ENCODE assay signal across 19 mouse cellular contexts in genomic region chr4:58995251-58995693, GRCm38 (mm10). TPM values are rescaled to one million over a fixed set of nuclear protein-coding genes. Genes with fewer than 3 reads are reported as not detected.
A peak's percentile ranks its signal among the peaks of the same experiment; 100 is the strongest.
DNase-seq lines count a peak whose midpoint lies in the region; ATAC-seq and TF ChIP-seq lines count a peak whose summit lies in the region.
"Had no signal": no experiment of that assay in that cellular context is flagged by ENCODE, and none has a peak within 500 bp of the region (broad histone marks: within the 10 kb centered on the region; RNA-seq: fewer than 3 reads in every experiment).

No protein-coding gene starts in this region.

- no peak for TF ChIP-seq POLR2A in testis, adult 2 months (IDR thresholded peaks at IDR 0.05; ENCODE audit: control insufficient read depth, low read depth, low read length)
- TF ChIP-seq POLR2A in cerebellum, adult 2 months (IDR thresholded peaks at IDR 0.05; ENCODE audit: borderline replicate concordance, insufficient read depth, low read length): no peak

- H3K4me3 ChIP-seq in kidney, embryonic 16.5 days (ENCODE audit: low read length): no peak overlapping the region
- H3K4me3 ChIP-seq in testis, adult 2 months (ENCODE audit: control insufficient read depth, low read depth, low read length): 0 out of 2 replicates have a peak overlapping the region, but pooled peaks have one; percentile 3
- no peak overlapping the region for H3K4me3 ChIP-seq in cerebellum, adult 2 months (replicated peaks; ENCODE audit: insufficient read depth, low read depth, low read length)
- H3K4me3 ChIP-seq: embryonic facial prominence, embryonic 15.5 days; forebrain, embryonic 12.5 days; heart, adult 2 months; hindbrain, embryonic 13.5 days; liver, embryonic 13.5 days had no signal

- H3K9ac ChIP-seq in kidney, embryonic 16.5 days (replicated peaks; ENCODE audit: low read length): no peak overlapping the region
- H3K9ac ChIP-seq: embryonic facial prominence, embryonic 15.5 days; forebrain, embryonic 12.5 days; hindbrain, embryonic 13.5 days; liver, embryonic 13.5 days had no signal

- H3K36me3 ChIP-seq in kidney, embryonic 16.5 days (ENCODE audit: insufficient read depth, low read length): no peaks in the 10 kb centered on the region
- no peaks in the 10 kb centered on the region for H3K36me3 ChIP-seq in testis, adult 2 months (ENCODE audit: control insufficient read depth, insufficient read depth, low read length)
- H3K36me3 ChIP-seq: embryonic facial prominence, embryonic 15.5 days; forebrain, embryonic 12.5 days; hindbrain, embryonic 13.5 days; liver, embryonic 13.5 days had no signal

- ATAC-seq in kidney, embryonic 16.5 days (ENCODE audit: low FRiP score, low TSS enrichment): peak; percentile 85
- ATAC-seq in erythroid progenitor cell, adult 5-6 weeks (replicated peaks; ENCODE audit: low FRiP score, poor library complexity, severe bottlenecking): no peak
- ATAC-seq: midbrain, embryonic 16.5 days had no signal

- H3K27ac ChIP-seq in kidney, embryonic 16.5 days (ENCODE audit: low read length): no peak overlapping the region
- H3K27ac ChIP-seq in testis, adult 2 months (ENCODE audit: control insufficient read depth, insufficient read depth, low read depth, low read length): peak overlapping the region; percentile 44; the same call in 1 of the 2 replicates
- H3K27ac ChIP-seq in cerebellum, adult 2 months (ENCODE audit: insufficient read depth, low read length): no peak overlapping the region
- H3K27ac ChIP-seq: embryonic facial prominence, embryonic 15.5 days; forebrain, embryonic 12.5 days; heart, adult 2 months; hindbrain, embryonic 13.5 days; liver, embryonic 13.5 days had no signal

- H3K9me3 ChIP-seq in kidney, embryonic 16.5 days (ENCODE audit: low read length): no peaks in the 10 kb centered on the region
- H3K9me3 ChIP-seq: embryonic facial prominence, embryonic 15.5 days; forebrain, embryonic 12.5 days; hindbrain, embryonic 13.5 days; liver, embryonic 13.5 days had no signal

- DNase-seq in kidney, adult 11 months: no peak
- DNase-seq in ES-CJ7 (ENCODE audit: low read depth, low spot score): peak; percentile 44
- DNase-seq in adrenal gland, postnatal 25 days: peak; percentile 26
- DNase-seq in cerebellum, adult 2 months: no peak
- DNase-seq: cerebellum, postnatal 14 days; embryo, embryonic 11 days; gastrocnemius, postnatal 10 days; heart, adult 2 months; liver, embryonic 13.5 days; spleen, adult 18-20 months had no signal

- H3K4me1 ChIP-seq in kidney, embryonic 16.5 days (ENCODE audit: insufficient read depth, low read length): 0 out of 2 replicates have a peak, but pooled peaks cover 8% of the 10 kb centered on the region
- peaks cover 10% of the 10 kb centered on the region for H3K4me1 ChIP-seq in testis, adult 2 months (ENCODE audit: control insufficient read depth, insufficient read depth, low read length)
- no peaks in the 10 kb centered on the region for H3K4me1 ChIP-seq in cerebellum, adult 2 months (ENCODE audit: control insufficient read depth, insufficient read depth, low read length)
- H3K4me1 ChIP-seq: embryonic facial prominence, embryonic 15.5 days; forebrain, embryonic 12.5 days; hindbrain, embryonic 13.5 days had no signal

- 33% methylated on average over 8 of the region's 8 CpGs for WGBS in kidney, embryonic 16.5 days
- 78% methylated on average over 8 of the region's 8 CpGs for WGBS in cerebellum, adult 2 months

- H3K27me3 ChIP-seq in kidney, embryonic 16.5 days (ENCODE audit: insufficient read depth, low read length): no peaks in the 10 kb centered on the region
- H3K27me3 ChIP-seq in testis, adult 2 months (ENCODE audit: control insufficient read depth, insufficient read depth, low read length): no peaks in the 10 kb centered on the region
- H3K27me3 ChIP-seq in cerebellum, adult 2 months (ENCODE audit: control insufficient read depth, insufficient read depth, low read length): no peaks in the 10 kb centered on the region
- H3K27me3 ChIP-seq: embryonic facial prominence, embryonic 15.5 days; forebrain, embryonic 12.5 days; liver, embryonic 13.5 days had no signal

- H3K4me2 ChIP-seq in kidney, embryonic 16.5 days (replicated peaks; ENCODE audit: low read depth, low read length): 0 out of 2 replicates have a peak overlapping the region, but pooled peaks have one; percentile 14
- H3K4me2 ChIP-seq: embryonic facial prominence, embryonic 15.5 days; forebrain, embryonic 12.5 days; hindbrain, embryonic 13.5 days; liver, embryonic 13.5 days had no signal

- TF ChIP-seq CTCF in testis, adult 2 months (IDR thresholded peaks at IDR 0.05; ENCODE audit: control insufficient read depth, insufficient read depth, insufficient replicate concordance, low read depth, low read length): no peak
- TF ChIP-seq CTCF in cerebellum, adult 2 months (IDR thresholded peaks at IDR 0.05; ENCODE audit: borderline replicate concordance, insufficient read depth, low read depth, low read length): no peak

RNA-seq across cellular contexts. Expression of gene Dnajc25, which starts 0.4 kb away (rescaled TPM):
- 8.3 and 12.1 TPM in 2 replicates for polyA plus RNA-seq in kidney, embryonic 16.5 days (2015; fragmentation: Nextera tagmentation; extraction: Ambion mirVana)
- total RNA-seq in adrenal gland, postnatal 25 days (2021): 15.6 and 16.1 TPM in 2 replicates
- polyA plus RNA-seq in testis, adult 2 months (2012; rRNA removed): 4.7 and 6.5 TPM in 2 replicates
- 3.1 and 3.7 TPM in 2 replicates for polyA plus RNA-seq in cerebellum, adult 2 months (2012; rRNA removed)
- 1.1 and 5.0 TPM in 2 replicates for total RNA-seq in erythroid progenitor cell, adult 5-6 weeks (2015; ENCODE audit: low replicate concordance)
- total RNA-seq in erythroid progenitor cell, adult 5-6 weeks (2017; ENCODE audit: low replicate concordance): 1.2 and 2.2 TPM in 2 replicates

RNA-seq across cellular contexts. Expression of gene Gm20503, which starts 7.7 kb away (rescaled TPM):
- polyA plus RNA-seq in kidney, embryonic 16.5 days (2015; fragmentation: Nextera tagmentation; extraction: Ambion mirVana): 9.1 and 10.1 TPM in 2 replicates
- 3.6 and 4.5 TPM in 2 replicates for total RNA-seq in adrenal gland, postnatal 25 days (2021)
- polyA plus RNA-seq in testis, adult 2 months (2012; rRNA removed): not detected in 2 replicates
- not detected in 2 replicates for polyA plus RNA-seq in cerebellum, adult 2 months (2012; rRNA removed)
- not detected in 2 replicates for total RNA-seq in erythroid progenitor cell, adult 5-6 weeks (2015; ENCODE audit: low replicate concordance)
- total RNA-seq in erythroid progenitor cell, adult 5-6 weeks (2017; ENCODE audit: low replicate concordance): not detected in 2 replicates
- polyA plus RNA-seq: heart, adult 2 months; urinary bladder, adult 2 months had no signal

RNA-seq across cellular contexts. Expression of gene Ptgr1, which starts 8.4 kb away (rescaled TPM):
- 25.1 and 29.6 TPM in 2 replicates for polyA plus RNA-seq in kidney, embryonic 16.5 days (2015; fragmentation: Nextera tagmentation; extraction: Ambion mirVana)
- 16.9 and 25.6 TPM in 2 replicates for total RNA-seq in adrenal gland, postnatal 25 days (2021)
- 8.5 and 12.0 TPM in 2 replicates for polyA plus RNA-seq in testis, adult 2 months (2012; rRNA removed)
- 1.1 and 1.7 TPM in 2 replicates for polyA plus RNA-seq in cerebellum, adult 2 months (2012; rRNA removed)
- total RNA-seq in erythroid progenitor cell, adult 5-6 weeks (2015; ENCODE audit: low replicate concordance): 4.3 and 9.2 TPM in 2 replicates
- total RNA-seq in erythroid progenitor cell, adult 5-6 weeks (2017; ENCODE audit: low replicate concordance): 4.3 and 4.4 TPM in 2 replicates

RNA-seq across cellular contexts. Expression of gene Gng10, which starts 39.6 kb away (rescaled TPM):
- polyA plus RNA-seq in kidney, embryonic 16.5 days (2015; fragmentation: Nextera tagmentation; extraction: Ambion mirVana): 89.6 and 92.9 TPM in 2 replicates
- total RNA-seq in adrenal gland, postnatal 25 days (2021): 25.4 and 26.8 TPM in 2 replicates
- 11.7 and 11.9 TPM in 2 replicates for polyA plus RNA-seq in testis, adult 2 months (2012; rRNA removed)
- 24.5 and 26.2 TPM in 2 replicates for polyA plus RNA-seq in cerebellum, adult 2 months (2012; rRNA removed)
- total RNA-seq in erythroid progenitor cell, adult 5-6 weeks (2015; ENCODE audit: low replicate concordance): 26.0 and 34.2 TPM in 2 replicates
- 7.8 and 8.2 TPM in 2 replicates for total RNA-seq in erythroid progenitor cell, adult 5-6 weeks (2017; ENCODE audit: low replicate concordance)

RNA-seq across cellular contexts. Expression of gene Zkscan16, which starts 51.8 kb away (rescaled TPM):
- polyA plus RNA-seq in kidney, embryonic 16.5 days (2015; fragmentation: Nextera tagmentation; extraction: Ambion mirVana): 0.46 and 1.0 TPM in 2 replicates
- 1.4 and 5.2 TPM in 2 replicates for total RNA-seq in adrenal gland, postnatal 25 days (2021)
- polyA plus RNA-seq in testis, adult 2 months (2012; rRNA removed): 0.48 and 0.49 TPM in 2 replicates
- 8.1 and 9.0 TPM in 2 replicates for polyA plus RNA-seq in cerebellum, adult 2 months (2012; rRNA removed)
- not detected in 2 replicates for total RNA-seq in erythroid progenitor cell, adult 5-6 weeks (2015; ENCODE audit: low replicate concordance)
- total RNA-seq in erythroid progenitor cell, adult 5-6 weeks (2017; ENCODE audit: low replicate concordance): not detected in 2 replicates
- total RNA-seq: megakaryocyte progenitor cell, adult 5-6 weeks had no signal
- polyA plus RNA-seq: heart, adult 2 months had no signal

Comparison
In these comparisons a context has a peak if more than half of its experiments do, and no peak if none do; other contexts are left out.
1. DNase-seq: peak in ES-CJ7 (single experiment) and adrenal gland, postnatal 25 days (single experiment); none in kidney, adult 11 months (single experiment) and cerebellum, adult 2 months (0 of 2).
2. RNA of gene Gm20503, which starts 7.7 kb away (polyA plus RNA-seq): 9.1 to 10.1 TPM in kidney, embryonic 16.5 days; not detected in testis, adult 2 months and not detected in cerebellum, adult 2 months; every median in the first group is over 10 times any median in the second.